Mouse (Mus musculus) kidney, embryonic 14.5 days (tissue): Measurements from ENCODE around the gene Tpx2. TPM values are rescaled to one million over a fixed set of nuclear protein-coding genes. Genes with fewer than 3 reads are reported as not detected.

Experiments used
- ATAC-seq: fragments of 200-750 bp; cut with Nextera tagmentation; 2 replicates; pipeline ENCODE4 v1.8.0; 2017; ENCODE audit warnings: moderate number of reproducible peaks, mild to moderate bottlenecking, moderate TSS enrichment, moderate library complexity; ENCODE audit not compliant: low FRiP score, low TSS enrichment
- H3K27ac ChIP-seq: fragments of 300-500 bp; sonication (generic); 2 replicates; pipeline ENCODE4 v1.5.1; 2014; ENCODE audit warnings: low read depth, mild to moderate bottlenecking, low read length, moderate library complexity, mixed read lengths
- H3K27me3 ChIP-seq: fragments of 300-500 bp; sonication (generic); 2 replicates; pipeline ENCODE4 v1.6.1; 2014; ENCODE audit warnings: mild to moderate bottlenecking, low read length; ENCODE audit not compliant: control insufficient read depth, insufficient read depth
- H3K36me3 ChIP-seq: fragments of 300-500 bp; sonication (generic); 2 replicates; pipeline ENCODE4 v1.6.1; 2014; ENCODE audit warnings: low read length, mixed read lengths; ENCODE audit not compliant: control insufficient read depth, insufficient read depth
- H3K4me1 ChIP-seq: fragments of 300-500 bp; sonication (generic); 2 replicates; pipeline ENCODE4 v1.6.1; 2014; ENCODE audit warnings: low read length, mixed read lengths; ENCODE audit not compliant: control insufficient read depth, insufficient read depth
- H3K4me2 ChIP-seq: fragments of 300-500 bp; sonication (generic); replicated peaks from 2 replicates; pipeline ENCODE4 v1.6.1; 2014; ENCODE audit warnings: low read depth, mild to moderate bottlenecking, low read length
- H3K4me3 ChIP-seq: fragments of 300-500 bp; sonication (generic); 2 replicates; pipeline ENCODE4 v1.5.1; 2014; ENCODE audit warnings: mild to moderate bottlenecking, low read length
- H3K9ac ChIP-seq: fragments of 300-500 bp; sonication (generic); 2 replicates; pipeline ENCODE4 v1.6.1; 2014; ENCODE audit warnings: low read depth, mild to moderate bottlenecking, low read length, moderate library complexity
- H3K9me3 ChIP-seq: fragments of 300-500 bp; sonication (generic); 2 replicates; pipeline ENCODE4 v1.6.1; 2016; ENCODE audit warnings: low read length; ENCODE audit not compliant: control insufficient read depth
- WGBS: fragments of 180-500 bp; shearing (Covaris S2); extraction: QIAGEN DNeasy Blood & Tissue Kit; methylation state at CpG from one replicate; pipeline ENCODE4 v1.1.7; 2014; 5-methylcytosine and 5-hydroxymethylcytosine counted together
- polyA plus RNA-seq: library from polyadenylated mRNA; unstranded; fragments of >200 nt; fragmentation: Nextera tagmentation; extraction: Ambion mirVana; gene quantifications from 2 replicates; pipeline ENCODE4 v1.2.1, GENCODE M21; 2014

Gene Tpx2
- polyA plus RNA-seq, 1 experiment from 2014 or later, result 124 TPM

DNA sequence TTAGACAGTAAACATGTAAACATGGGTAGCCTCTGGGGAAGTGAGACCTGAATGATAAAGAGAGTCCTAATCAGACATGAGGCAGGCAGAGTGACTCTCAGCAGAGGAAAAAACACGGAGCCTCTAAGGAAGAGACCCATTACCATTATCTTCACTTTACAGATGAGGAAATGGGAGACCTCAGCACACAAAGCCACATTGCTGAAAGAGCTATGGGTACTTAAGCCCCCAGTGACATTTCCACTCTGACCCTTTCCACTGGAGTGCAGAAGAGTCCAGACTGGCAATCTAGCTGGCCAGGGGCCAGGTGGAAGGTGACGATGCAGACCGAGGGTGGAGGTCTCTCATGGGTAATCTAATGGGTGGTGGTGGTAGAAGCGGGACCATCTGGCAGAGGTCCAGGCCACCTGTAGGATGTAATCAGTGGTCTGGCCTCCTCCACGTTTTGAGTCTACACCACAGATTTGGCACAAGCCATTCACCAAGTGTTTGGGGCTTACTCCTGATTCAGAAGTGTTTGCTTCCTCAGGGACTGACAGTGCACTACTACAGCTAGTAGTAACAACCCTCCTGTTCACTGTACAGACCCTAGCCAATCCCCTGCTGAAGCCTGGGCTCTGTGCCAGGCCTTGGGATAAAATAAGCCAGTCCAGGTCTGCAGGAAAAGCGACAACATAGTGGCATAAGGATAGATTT lies 30.0 kb upstream of the Tpx2 start:
- Histone ChIP-seq H3K36me3 (peaks cover 10% of the 10 kb centered on the region), H3K9ac (no peak overlapping the region), H3K4me1 (peaks cover 38% of the 10 kb centered on the region), H3K27ac (peak overlapping the region; percentile 4; the same call in 1 of the 2 replicates), H3K27me3 (no peaks in the 10 kb centered on the region), H3K9me3 (peaks cover 3% of the 10 kb centered on the region; the same call in 1 of the 2 replicates), H3K4me3 (no peak overlapping the region), H3K4me2 (no peak overlapping the region)
- no peak for ATAC-seq
- WGBS, result 51% methylated on average over 6 of the region's 6 CpGs

DNA sequence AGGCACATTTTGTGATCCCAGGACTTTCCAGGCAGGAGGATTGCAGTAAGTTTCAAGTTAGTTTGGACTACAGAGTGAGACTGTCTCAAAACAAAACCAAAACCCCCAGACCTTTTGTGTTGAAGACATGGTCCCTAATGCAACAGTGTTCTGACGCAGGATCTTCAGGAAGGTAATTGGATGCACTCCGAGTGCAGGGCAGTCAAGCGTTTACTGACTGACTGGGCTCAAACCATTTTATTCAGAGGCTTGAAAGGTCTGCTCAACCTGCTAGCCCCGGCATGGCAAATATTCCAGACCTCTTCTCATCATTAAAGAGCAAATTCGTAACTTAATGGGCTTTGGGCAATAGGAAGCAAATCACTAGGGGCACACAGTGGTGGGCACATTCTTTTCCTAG lies 29.1 kb upstream of the Tpx2 start:
- H3K4me1 ChIP-seq, result peaks cover 41% of the 10 kb centered on the region
- no peak overlapping the region for H3K9ac ChIP-seq
- H3K4me3 ChIP-seq, result no peak overlapping the region
- no peaks in the 10 kb centered on the region for H3K27me3 ChIP-seq
- no peak for ATAC-seq
- no peak overlapping the region for H3K4me2 ChIP-seq
- peaks cover 3% of the 10 kb centered on the region; the same call in 1 of the 2 replicates for H3K9me3 ChIP-seq
- H3K36me3 ChIP-seq, result peaks cover 10% of the 10 kb centered on the region
- 53% methylated on average over 5 of the region's 5 CpGs for WGBS
- peak overlapping the region; percentile 13; the same call in 1 of the 2 replicates for H3K27ac ChIP-seq

DNA sequence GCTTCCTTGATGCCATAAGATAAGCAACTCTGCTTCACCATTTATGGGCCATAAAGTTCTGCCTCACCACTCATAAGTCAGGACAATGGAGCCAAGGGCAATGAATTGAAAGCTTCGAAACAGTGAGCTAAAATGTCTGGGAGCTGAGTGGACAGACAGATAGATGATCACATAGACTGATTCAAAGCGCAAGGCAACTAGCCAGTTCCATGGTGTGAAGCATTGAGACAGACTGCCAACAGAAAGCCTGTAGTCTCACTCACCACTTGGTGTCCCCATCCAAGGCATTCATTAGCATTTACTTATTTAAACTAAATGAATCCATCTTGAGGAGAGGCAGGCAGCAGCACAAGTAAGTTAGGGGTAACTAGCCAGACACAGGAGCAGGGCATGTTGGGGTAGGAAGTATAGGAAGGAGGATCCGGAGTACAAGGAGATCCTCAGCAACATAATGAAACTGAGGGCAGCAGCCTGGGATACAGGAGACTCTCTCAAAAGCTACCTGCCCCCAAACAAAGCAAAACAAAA lies 28.6 kb upstream of the Tpx2 start:
- Histone ChIP-seq H3K27ac (peak overlapping the region; percentile 71; the same call in 1 of the 2 replicates), H3K36me3 (peaks cover 10% of the 10 kb centered on the region), H3K4me1 (peaks cover 43% of the 10 kb centered on the region), H3K9me3 (peaks cover 3% of the 10 kb centered on the region; the same call in 1 of the 2 replicates), H3K9ac (no peak overlapping the region), H3K4me2 (no peak overlapping the region), H3K4me3 (no peak overlapping the region), H3K27me3 (no peaks in the 10 kb centered on the region)
- ATAC-seq, result no peak
- WGBS, result 96% methylated on average over 3 of the region's 3 CpGs

DNA sequence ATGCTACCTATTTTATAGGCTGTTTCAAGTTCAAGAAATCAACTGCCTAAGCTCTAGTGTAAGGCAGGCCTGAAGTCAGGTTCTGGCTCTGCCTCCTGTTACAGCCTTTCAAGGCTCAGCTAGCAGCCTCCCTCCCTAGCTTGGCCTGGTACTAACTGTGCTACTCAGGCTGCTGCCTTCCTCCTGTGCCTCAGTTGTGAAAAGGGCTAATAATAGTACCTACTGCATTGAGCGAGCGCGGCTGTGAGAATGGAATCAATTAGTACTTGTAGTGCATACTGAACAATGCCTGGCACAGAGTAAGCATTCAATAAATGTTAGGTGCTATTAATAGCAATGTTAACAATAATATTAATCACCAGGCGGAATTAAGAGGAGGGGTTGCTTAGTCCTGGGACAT lies 27.8 kb upstream of the Tpx2 start:
- H3K4me2 ChIP-seq, result no peak overlapping the region
- no peaks in the 10 kb centered on the region for H3K27me3 ChIP-seq
- WGBS, result 89% methylated on average over 4 of the region's 4 CpGs
- H3K27ac ChIP-seq, result peak overlapping the region; percentile 71
- H3K4me1 ChIP-seq, result peaks cover 51% of the 10 kb centered on the region
- no peak for ATAC-seq
- H3K9me3 ChIP-seq, result peaks cover 3% of the 10 kb centered on the region; the same call in 1 of the 2 replicates
- no peak overlapping the region for H3K4me3 ChIP-seq
- peaks cover 14% of the 10 kb centered on the region for H3K36me3 ChIP-seq
- H3K9ac ChIP-seq, result no peak overlapping the region

DNA sequence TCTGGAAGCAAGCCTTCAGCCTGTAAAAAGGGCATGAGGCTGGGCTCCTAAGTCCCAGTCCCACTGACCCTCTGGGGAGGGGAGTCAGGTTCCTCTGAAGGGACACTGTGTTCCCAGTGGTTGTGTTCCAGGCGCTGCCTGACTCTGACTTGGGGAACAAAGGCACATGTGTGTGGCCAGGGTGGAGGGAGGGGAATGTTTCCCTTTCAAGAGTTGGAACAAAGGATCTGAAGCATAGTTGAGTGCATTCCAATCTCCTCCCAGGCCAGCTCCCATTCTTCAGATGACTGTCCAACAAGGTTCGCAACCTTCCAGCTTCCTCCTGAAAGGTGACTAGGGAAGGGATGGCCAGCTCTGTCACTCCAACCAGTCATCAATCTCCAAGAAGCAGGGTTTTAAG lies 27.4 kb upstream of the Tpx2 start:
- H3K9me3 ChIP-seq, result peaks cover 3% of the 10 kb centered on the region; the same call in 1 of the 2 replicates
- H3K4me3 ChIP-seq, result no peak overlapping the region
- peaks cover 18% of the 10 kb centered on the region for H3K36me3 ChIP-seq
- H3K9ac ChIP-seq, result no peak overlapping the region
- peaks cover 55% of the 10 kb centered on the region for H3K4me1 ChIP-seq
- ATAC-seq, result peak; percentile 57
- no peaks in the 10 kb centered on the region for H3K27me3 ChIP-seq
- peak overlapping the region; percentile 71 for H3K27ac ChIP-seq
- 42% methylated on average over 2 of the region's 2 CpGs for WGBS
- H3K4me2 ChIP-seq, result no peak overlapping the region

DNA sequence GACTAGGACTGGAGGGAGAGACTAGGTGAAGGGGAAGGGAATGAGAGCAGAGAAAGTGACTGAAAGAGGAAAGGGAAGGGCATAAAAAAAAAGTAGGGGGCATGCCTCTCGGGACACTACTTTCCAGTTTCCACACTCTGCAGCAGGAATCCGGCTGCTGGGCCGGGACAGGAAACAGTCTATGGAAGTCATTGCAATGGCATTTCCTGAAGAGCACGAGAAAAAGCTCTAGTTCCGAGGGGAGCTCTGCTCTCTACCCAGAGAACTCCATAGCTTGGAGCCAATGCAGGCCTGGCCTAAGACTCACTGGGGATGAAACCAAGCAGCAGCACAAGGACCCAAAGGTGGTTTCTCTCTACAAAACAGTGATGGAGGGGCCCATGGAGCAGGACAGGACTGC lies 26.7 kb upstream of the Tpx2 start:
- peak; percentile 63; the same call in 1 of the 2 replicates for ATAC-seq
- no peak overlapping the region for H3K9ac ChIP-seq
- peaks cover 60% of the 10 kb centered on the region for H3K4me1 ChIP-seq
- H3K27me3 ChIP-seq, result no peaks in the 10 kb centered on the region
- H3K9me3 ChIP-seq, result peaks cover 3% of the 10 kb centered on the region; the same call in 1 of the 2 replicates
- no peak overlapping the region for H3K4me3 ChIP-seq
- H3K27ac ChIP-seq, result peak overlapping the region; percentile 71
- H3K36me3 ChIP-seq, result peaks cover 23% of the 10 kb centered on the region
- WGBS, result 26% methylated on average over 5 of the region's 5 CpGs
- H3K4me2 ChIP-seq, result no peak overlapping the region

DNA sequence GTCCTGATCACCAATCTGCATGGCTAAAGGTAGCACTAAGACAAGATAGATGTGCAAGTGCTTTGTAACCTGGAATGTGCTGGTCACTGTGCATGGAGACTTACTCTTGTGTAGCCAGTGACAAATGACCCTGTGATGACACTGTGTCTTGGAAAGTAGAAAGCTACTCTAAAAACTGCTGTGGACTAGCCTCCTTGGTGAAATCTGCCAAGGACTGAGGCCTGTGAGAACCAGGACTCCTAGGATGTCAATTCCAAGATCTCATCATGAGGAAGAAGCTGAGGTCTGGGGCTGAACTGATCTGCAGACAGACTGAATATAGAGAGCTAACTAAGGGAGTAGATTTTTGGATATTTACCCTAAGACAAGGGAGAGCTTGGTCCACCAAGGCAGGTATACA lies 26.2 kb upstream of the Tpx2 start:
- Histone ChIP-seq H3K4me3 (no peak overlapping the region), H3K4me2 (no peak overlapping the region), H3K9me3 (peaks cover 3% of the 10 kb centered on the region; the same call in 1 of the 2 replicates), H3K27ac (peak overlapping the region; percentile 71), H3K27me3 (no peaks in the 10 kb centered on the region), H3K9ac (no peak overlapping the region), H3K4me1 (peaks cover 65% of the 10 kb centered on the region), H3K36me3 (peaks cover 25% of the 10 kb centered on the region)
- ATAC-seq, result no peak

DNA sequence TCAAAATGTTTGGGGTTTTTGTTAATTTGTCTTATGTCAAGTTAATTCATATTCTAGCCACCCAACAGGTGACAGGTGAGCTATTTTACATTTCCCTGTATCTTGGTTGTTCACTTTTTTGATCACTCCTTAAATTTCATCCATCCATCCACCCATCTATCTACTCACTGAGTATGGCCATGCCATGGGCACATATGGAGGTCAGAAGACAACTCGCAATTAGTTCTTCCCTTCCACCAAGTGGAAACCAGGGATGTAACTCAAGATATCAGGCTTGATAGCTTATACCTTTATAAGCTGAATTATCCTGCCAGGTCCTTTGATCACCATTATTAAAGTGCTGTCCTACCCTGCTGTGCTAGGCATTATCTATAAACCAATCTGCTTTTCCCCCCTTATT lies 24.0 kb upstream of the Tpx2 start:
- 80% methylated on average over 1 of the region's 1 CpGs for WGBS
- H3K9ac ChIP-seq, result no peak overlapping the region
- no peak overlapping the region for H3K27ac ChIP-seq
- peaks cover 35% of the 10 kb centered on the region for H3K36me3 ChIP-seq
- no peak overlapping the region for H3K4me2 ChIP-seq
- ATAC-seq, result no peak
- peaks cover 70% of the 10 kb centered on the region for H3K4me1 ChIP-seq
- no peaks in the 10 kb centered on the region for H3K27me3 ChIP-seq
- peaks cover 3% of the 10 kb centered on the region; the same call in 1 of the 2 replicates for H3K9me3 ChIP-seq
- H3K4me3 ChIP-seq, result no peak overlapping the region

DNA sequence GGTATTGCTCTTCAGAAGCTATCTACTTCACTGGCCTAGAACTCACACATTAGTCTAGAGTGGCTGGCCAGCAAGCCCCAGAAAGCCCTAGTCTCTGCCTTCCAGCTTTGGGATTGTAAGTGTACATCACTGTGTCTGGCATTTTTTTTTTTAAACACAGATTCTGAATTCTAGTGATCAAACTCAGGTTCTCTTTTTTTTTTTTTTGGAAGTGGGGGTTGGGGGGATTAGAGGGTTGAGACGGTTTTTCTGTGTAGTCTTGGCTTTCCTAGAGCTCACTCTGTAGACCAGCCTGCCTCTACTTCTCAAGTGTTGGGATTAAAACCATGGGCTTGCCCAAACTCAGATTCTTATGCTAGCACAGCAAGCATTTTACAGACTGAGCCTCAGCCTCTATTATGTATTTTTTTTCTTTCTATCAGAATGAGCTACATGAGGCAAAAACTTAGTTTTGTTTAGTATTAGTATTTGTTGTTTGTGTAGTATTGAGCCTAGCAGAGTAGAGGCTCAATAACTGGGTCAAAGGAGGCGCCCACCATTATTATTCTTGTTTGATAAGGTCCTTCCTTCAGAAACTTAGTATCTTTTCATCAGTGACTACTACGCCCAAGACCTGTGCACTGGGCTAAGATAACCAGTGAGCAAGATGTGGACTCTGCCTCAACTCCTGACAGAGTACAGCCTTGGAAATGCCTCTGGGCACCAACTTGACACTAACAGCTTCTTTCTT lies 23.2 kb upstream of the Tpx2 start:
- Histone ChIP-seq H3K27ac (no peak overlapping the region), H3K4me1 (peaks cover 78% of the 10 kb centered on the region), H3K27me3 (no peaks in the 10 kb centered on the region), H3K4me2 (no peak overlapping the region), H3K36me3 (peaks cover 30% of the 10 kb centered on the region), H3K9ac (no peak overlapping the region), H3K4me3 (no peak overlapping the region), H3K9me3 (no peaks in the 10 kb centered on the region)
- WGBS, result 84% methylated on average over 3 of the region's 3 CpGs
- ATAC-seq, result no peak
